Mouse (Mus musculus) cerebellum, postnatal 25 days (tissue): ENCODE data around the gene Methig1.
"Not testable (repeated sequence)": the region's sequence is repeated elsewhere in the genome, so short reads cannot be mapped to it uniquely, and the experiment has no call there.

ENCODE experiments used
- DNase-seq, 2 experiments: peaks; one replicate each; pipeline ENCODE4 v3.0.0; 2021; ENCODE audit warnings: mixed read lengths in 2 of 2

Gene Methig1

DNA sequence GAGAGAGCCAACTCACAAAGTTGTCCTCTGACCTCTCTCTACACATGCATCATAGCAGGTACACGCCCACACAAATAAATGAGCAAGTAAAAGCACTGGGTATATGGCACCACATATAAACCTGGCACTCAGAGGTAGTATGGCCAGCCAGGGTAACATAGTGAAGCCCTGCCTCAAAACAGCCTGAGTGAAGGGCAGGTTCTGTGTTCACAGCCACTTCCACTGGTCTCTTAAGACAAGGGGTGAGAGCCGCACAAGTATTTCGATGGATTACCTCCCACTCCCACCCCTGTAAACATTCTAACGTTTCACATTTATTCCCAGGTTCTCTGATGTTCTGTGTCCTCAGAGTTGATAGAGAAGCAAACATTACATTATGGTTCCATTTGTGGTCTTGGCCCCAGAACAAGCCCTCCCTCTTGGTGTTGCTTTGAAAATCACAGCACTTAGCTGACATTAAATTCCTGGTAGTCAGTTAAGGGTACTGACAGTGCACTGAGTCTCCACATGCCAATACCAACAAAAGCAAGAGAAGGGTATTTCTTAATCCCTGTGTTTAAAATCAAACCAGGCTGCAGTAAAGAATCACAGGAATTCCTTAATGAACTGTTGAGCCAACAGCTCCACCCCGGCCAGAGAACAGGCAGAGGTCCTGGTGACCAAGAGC, 11.5 kb upstream of the Methig1 start:
- DNase-seq: not testable (repeated sequence)

GRCm38 (mm10) chr15:100345484-100345883, 7.5 kb upstream of the Methig1 start:
- DNase-seq: no peak

DNA sequence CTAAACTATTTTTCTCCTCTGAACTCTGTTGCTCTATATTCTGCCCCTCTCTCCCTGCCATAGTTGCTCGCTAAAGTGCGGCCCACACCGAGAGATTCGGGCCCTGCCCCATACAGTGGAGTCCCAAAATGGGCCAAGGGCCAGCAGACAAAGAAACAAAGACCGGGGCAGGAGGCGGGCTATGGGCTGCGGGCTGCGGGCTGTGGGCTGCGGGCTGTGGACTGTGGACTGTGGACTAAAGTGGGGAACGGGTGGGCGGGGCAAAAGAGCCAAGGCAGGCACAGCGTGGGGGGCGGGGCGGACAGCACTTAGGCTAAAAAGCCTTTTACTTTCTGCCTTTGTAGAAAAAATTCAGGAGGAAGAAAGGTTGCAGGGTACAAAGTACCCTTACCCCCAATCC, 6.2 kb upstream of the Methig1 start:
- DNase-seq: no peak

- DNase-seq: no peak
Measured at GRCm38 (mm10) chr15:100349496-100349895, 3.5 kb upstream of the Methig1 start.

GRCm38 (mm10) chr15:100351501-100352060, 1.4 kb upstream of the Methig1 start:
- DNase-seq: no peak

DNA sequence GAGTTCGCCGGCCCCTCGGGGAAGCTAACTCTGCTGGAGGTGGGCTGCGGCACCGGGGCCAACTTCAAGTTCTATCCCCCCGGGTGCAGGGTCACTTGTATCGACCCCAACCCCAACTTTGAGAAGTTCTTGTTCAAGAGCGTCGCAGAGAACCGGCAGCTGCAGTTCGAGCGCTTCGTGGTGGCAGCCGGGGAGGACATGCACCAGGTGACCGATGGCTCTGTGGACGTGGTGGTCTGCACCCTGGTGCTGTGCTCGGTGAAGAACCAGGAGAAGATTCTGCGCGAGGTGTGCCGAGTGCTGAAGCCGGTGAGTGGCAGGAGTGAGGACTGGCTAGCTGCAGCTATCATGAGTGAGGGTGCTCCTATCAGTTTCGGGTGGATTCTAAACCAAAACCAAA, 450 bp downstream of the Methig1 start:
- DNase-seq: not testable (repeated sequence)

GRCm38 (mm10) chr15:100355876-100356275, 2.9 kb downstream of the Methig1 start:
- no peak for DNase-seq

- DNase-seq: no peak
Measured at GRCm38 (mm10) chr15:100364242-100364641, 11.3 kb downstream of the Methig1 start, which contains the start of gene Higd1c. Gene Higd1c, plus strand, starts transcription at chr15:100364542.

DNA sequence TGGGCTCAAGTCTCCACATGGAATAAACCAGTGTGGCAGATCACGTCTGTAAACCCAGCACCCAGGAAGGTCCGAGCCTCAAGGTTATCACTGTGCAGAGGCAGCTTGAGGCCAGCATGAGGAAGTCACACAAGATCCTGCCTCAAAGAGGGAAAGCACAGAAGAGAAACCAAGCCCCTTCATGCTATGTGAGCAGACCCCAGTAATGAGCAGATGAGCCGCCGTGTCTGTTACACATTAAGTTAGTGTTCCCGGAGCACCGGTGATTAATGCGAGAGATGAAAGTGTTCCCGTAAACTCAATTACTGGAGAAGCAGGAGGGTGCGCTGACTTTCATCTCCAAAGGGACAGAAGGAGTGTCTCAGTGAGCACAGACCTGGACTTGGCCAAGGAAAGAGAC, 13.0 kb downstream of the Methig1 start:
- not testable (repeated sequence) for DNase-seq

DNA sequence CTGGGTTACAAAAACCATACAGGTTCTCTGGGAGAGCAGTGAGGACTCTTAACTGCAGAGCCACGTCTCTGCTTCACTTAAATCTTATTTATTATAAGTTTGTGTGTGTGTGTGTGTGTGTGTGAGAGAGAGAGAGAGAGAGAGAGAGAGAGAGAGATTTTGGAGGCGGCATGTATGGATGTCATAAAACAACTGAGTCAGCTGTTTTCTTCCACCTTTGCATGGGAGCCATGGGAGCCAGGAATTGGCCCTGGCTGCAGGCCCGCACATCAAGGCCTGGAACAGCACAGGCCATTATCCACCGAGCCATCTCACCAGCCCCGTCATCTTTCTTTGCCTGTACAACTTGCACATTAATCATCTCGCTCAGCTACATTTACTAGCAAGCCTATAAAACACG, 14.2 kb downstream of the Methig1 start:
- DNase-seq: no peak

- peak; percentile 63 to 81 for DNase-seq
Measured at GRCm38 (mm10) chr15:100375066-100375465, 22.1 kb downstream of the Methig1 start.

DNA sequence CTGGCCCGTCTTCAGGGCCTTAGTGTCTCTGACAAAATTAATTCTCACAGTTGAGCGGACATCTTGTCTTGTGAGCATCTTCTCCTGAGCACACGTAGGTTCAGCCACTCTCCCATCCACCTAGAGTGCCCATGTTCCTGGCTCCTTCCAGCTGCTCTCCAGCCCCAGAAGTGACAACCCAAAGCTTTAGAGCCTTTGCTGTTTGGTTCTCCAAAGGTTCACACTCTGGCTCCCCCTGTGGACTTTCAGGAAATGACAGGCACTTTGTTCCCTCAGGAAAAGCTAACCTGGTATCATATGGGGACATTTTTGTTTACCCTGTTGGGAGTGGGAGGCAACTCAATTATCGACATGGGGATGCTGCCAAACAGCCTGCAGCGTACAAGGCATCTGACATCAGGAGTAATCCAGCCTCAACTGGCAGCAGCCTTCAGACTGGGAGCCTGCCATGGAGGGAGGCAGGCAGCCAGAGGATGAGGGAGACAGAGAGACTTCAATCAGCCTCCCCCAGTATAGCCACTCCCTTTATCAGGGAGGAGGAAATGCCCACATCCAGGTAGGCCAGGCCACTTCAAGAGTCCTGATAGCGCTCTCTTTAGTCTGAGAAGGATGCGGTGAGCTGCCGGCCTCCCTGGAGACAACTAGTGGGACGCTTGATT, 25.0 kb downstream of the Methig1 start:
- DNase-seq: peak in 1 of 2 experiments; percentile 29

DNA sequence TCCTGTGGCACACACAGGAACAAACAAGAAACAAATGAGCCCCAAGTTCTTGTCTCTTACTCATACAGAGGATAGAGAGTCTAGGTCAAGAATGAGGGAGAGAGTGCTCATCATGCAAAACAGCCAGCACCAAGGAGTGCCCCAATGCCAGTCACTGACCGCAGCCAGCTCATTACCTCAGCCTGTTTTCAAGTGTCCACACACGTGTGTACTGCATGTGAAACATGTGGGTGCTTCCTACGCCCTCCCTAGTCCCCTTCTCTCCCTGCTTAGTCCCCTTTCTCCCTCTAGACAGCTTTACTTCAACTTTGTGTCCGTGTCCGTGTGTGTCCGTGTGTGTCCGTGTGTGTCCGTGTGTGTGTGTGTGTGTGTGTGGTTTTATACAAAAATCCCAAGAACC, 26.7 kb downstream of the Methig1 start:
- no peak for DNase-seq

DNA sequence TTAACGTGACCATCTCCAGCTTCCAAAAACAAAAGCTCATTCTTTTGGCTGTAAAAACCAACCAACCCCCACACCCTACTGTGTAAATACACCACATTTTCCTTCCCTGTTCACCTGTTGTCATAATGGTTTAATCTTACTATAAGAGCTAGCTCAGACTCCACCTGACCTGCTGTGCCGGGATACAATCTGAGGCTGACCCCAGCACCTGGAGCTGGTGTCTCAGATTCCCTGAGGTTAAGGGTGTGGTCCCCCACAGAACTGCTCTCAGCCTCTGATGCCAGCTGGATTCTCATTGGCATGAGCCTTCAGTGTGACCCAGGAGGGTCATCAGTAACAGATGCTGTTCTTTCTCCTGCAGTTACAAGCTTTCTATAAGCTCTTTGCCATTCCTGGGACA, 27.2 kb downstream of the Methig1 start:
- no peak for DNase-seq

- no peak for DNase-seq
Measured at GRCm38 (mm10) chr15:100385705-100386104, 32.8 kb downstream of the Methig1 start.

GRCm38 (mm10) chr15:100387544-100388223, 34.7 kb downstream of the Methig1 start:
- no peak for DNase-seq

- no peak for DNase-seq
Measured at GRCm38 (mm10) chr15:100388224-100388835, 35.4 kb downstream of the Methig1 start.

DNA sequence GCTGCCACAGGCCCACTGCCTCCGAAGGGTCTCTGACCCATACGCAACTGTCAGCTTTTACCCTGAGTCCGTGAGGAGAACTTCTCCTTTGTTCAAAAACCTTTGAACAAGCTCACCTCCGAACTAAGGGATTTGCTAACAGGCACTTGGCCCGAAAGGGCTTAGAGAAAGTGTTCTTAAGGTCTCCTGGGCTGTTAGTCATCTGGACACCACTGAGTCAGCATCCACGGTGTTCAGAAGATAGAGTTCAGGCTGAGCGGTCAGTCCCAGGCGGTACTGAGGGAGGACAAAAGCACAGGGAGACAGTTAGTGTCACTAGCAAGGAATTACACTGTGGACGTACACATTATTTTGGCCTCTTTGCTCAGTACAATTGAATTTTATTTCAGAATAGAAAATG, 35.9 kb downstream of the Methig1 start:
- no peak for DNase-seq

DNA sequence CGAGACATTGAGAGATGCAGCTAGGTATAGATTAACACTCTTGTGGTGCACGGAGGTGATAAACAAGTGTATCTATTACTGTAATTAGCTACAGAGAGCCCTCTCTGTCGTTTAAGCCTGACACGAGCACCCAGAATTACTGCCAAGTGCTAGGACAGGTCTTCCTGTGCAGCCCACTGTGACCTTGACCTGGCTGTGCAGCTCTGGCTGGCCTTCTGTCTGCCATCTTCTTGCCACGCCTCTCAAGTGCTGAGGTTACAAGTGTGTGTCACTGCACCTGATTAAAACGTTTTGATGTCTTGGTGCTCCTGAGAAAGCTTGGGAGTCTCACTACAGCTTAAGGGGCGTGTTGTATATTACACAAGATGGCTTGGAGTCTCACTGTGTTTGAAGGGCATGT, 38.1 kb downstream of the Methig1 start:
- DNase-seq: no peak

- DNase-seq: no peak
Measured at GRCm38 (mm10) chr15:100391599-100391998, 38.6 kb downstream of the Methig1 start.

DNA sequence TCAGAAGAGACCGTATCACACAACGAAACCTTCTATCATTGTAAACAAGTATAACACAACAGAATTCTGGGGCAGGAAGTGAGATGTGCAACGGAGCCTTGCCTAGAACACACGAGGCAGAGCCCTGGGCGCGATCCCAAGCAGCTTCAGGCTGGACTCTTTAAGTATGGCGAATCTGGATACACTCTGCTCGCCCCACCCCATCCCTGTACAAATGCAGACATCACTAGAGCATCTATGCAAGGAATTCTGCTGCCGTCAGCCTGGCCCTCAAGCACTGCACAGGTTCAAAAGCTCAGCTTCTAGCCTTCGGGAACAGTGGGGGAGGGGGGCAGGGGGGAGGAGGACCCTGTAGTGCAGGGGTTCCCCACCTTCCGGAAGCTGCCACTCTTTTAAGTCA, 40.1 kb downstream of the Methig1 start:
- no peak for DNase-seq

GRCm38 (mm10) chr15:100395561-100395960, 42.6 kb downstream of the Methig1 start:
- DNase-seq: no peak

DNA sequence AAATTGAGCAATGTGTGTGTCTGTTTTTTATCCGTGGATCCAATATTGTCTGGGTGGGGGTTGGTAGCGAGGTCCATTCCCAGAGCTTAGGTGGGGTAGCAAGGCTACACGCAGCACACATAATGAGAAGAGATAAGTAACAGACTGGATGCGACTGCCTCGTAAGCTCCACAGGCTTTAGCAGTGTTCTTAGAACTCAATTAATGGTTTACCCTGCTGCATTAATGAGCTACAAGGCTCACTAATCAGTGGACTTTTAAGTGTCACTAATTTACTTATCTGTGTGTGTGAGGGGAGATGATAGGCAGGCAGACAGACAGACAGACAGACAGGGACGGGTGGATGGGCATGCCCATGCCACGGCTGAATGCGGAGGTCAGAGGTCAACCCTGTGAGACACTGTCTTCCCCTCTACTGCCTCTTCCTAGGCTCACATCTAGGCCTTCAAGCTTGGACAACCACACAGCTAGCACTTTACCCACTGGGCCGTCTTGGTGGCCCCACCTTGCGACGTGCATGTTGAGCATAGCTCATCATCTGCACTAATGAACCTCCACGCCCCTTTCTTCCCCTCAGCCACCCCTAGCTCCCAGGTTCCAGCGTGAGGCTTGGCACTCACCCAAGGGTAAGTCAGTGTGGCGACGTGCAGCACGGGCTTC, 47.8 kb downstream of the Methig1 start:
- no peak for DNase-seq
